Mouse (Mus musculus): ENCODE results near the gene Crabp2. TPM values are rescaled to one million over a fixed set of nuclear protein-coding genes. Genes with fewer than 3 reads are reported as not detected.
A peak's percentile ranks its signal among the peaks of the same experiment; 100 is the strongest.

Gene Crabp2
- total and polyA plus RNA-seq, 3 experiments = 0.23 to 1.2 TPM; not detected in 1

DNA sequence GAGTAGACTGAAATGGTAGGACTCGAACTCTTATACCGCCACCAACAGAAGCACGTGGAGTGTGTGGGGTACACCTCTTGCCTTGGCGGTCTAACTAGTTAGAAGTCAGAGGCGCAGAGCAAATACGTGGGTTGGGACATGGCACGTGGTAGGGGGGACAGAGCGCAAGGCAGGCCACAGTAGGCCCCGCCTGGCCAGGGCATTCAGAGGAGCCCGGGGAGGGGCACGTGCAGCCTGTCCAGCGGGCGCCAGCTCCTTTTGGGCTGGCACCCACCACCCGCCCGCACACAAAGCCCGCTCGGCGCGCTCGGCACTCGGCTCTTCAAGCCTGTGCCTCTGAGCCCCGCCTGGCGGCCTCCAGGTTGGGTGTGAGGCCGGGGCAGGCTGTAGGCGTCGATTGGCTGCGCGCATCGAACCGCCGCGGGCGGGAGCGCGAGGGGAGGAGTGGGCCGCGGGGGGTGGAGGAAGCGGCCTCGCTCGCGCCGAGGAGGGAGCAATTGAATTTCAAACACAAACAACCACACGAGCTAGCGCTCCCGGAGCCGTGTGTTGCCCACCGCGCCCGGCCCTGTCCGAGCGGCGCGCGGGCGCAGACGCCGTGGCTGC, 42.5 kb upstream of the Crabp2 start, which contains the start of gene Hdgf (continued):
- no peak for TF ChIP-seq CHD1 (IDR thresholded peaks at IDR 0.05; ENCODE audit: low read depth, low read length)
- TF ChIP-seq USF2 (IDR thresholded peaks at IDR 0.05; ENCODE audit: borderline replicate concordance in 1 of 2, insufficient read depth in 1 of 2, low read depth in 1 of 2, low read length in 2 of 2) = peak in 1 of 2 experiments; percentile 61; a peak in 1 of 4 replicates
- TF ChIP-seq CTCF (IDR thresholded peaks at IDR 0.05 in 2 of 3, conservative IDR thresholded peaks at IDR 0.05 in 1 of 3; ENCODE audit: control insufficient read depth in 1 of 3, insufficient read depth in 1 of 3, low read depth in 2 of 3, low read length in 3 of 3, poor library complexity in 1 of 3, severe bottlenecking in 1 of 3) = no peak
- peak; percentile 100 for TF ChIP-seq MYC (IDR thresholded peaks at IDR 0.05; ENCODE audit: low read depth, low read length)
- no peak for TF ChIP-seq ZC3H11A (IDR thresholded peaks at IDR 0.05; ENCODE audit: low read depth, low read length)
- peak in 1 of 2 experiments; percentile 79; a peak in 2 of 4 replicates for TF ChIP-seq POLR2A (IDR thresholded peaks at IDR 0.05; ENCODE audit: control insufficient read depth in 1 of 2, insufficient read depth in 1 of 2, low read depth in 1 of 2, low read length in 2 of 2, poor library complexity in 1 of 2)
- peak in 1 of 2 experiments; percentile 40; a peak in 2 of 4 replicates for TF ChIP-seq EP300 (IDR thresholded peaks at IDR 0.05; ENCODE audit: low read depth in 1 of 2, low read length in 2 of 2)
- TF ChIP-seq SMC3 (IDR thresholded peaks at IDR 0.05; ENCODE audit: low read depth, low read length) = no peak
- peak; percentile 64 for TF ChIP-seq POLR2AphosphoS2 (IDR thresholded peaks at IDR 0.05; ENCODE audit: low read length)
- TF ChIP-seq UBTF (IDR thresholded peaks at IDR 0.05; ENCODE audit: borderline replicate concordance, insufficient read depth, low read depth, low read length) = peak; percentile 70; the same call in 1 of the 2 replicates
- TF ChIP-seq ZMIZ1 (IDR thresholded peaks at IDR 0.05; ENCODE audit: low read depth, low read length) = peak; percentile 80; the same call in 1 of the 2 replicates
- peak; percentile 69 for TF ChIP-seq NELFE (IDR thresholded peaks at IDR 0.05; ENCODE audit: low read depth, low read length)
- TF ChIP-seq USF1 (IDR thresholded peaks at IDR 0.05; ENCODE audit: low read depth, low read length) = peak; percentile 94
- TF ChIP-seq HCFC1 (IDR thresholded peaks at IDR 0.05; ENCODE audit: low read depth, low read length) = peak; percentile 95
- no peak for TF ChIP-seq TAL1 (IDR thresholded peaks at IDR 0.05; ENCODE audit: low read length)
- TF ChIP-seq SIN3A (IDR thresholded peaks at IDR 0.05; ENCODE audit: low read length) = peak; percentile 99
- no peak for TF ChIP-seq JUND (IDR thresholded peaks at IDR 0.05; ENCODE audit: low read depth, low read length)

DNA sequence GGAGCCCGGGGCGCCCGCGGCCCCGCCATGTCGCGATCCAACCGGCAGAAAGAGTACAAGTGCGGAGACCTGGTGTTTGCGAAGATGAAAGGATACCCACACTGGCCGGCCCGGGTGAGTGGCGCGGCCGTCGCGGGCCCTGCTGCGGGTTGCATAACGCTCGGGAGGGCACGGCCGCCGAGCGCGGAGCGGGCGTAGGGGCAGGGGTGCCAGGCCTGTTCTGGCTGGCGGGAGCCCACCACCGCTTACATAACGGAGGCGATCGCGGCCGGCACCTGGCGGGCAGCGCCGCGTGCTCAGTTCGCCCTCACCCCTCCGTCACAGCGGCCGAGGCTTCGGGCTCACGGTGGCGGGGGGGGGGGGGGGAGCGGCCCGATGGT, 41.9 kb upstream of the Crabp2 start:
- no peaks in the 10 kb centered on the region for H3K9me3 ChIP-seq (replicated peaks; ENCODE audit: insufficient read depth, low read length)
- H3K4me1 ChIP-seq (ENCODE audit: control insufficient read depth in 1 of 2, insufficient read depth in 2 of 2, low read length in 2 of 2) = peaks cover 0 to 36% of the 10 kb centered on the region in 2 experiments; a peak in 3 of 4 replicates
- H3K79me2 ChIP-seq (ENCODE audit: control insufficient read depth, insufficient read depth, low read length, poor library complexity) = peaks cover 57% of the 10 kb centered on the region
- TF ChIP-seq E2F4 (IDR thresholded peaks at IDR 0.05; ENCODE audit: borderline replicate concordance, low read depth, low read length) (no peak), ZMIZ1 (IDR thresholded peaks at IDR 0.05; ENCODE audit: low read depth, low read length) (0 out of 2 replicates have a peak, but pooled peaks have one; percentile 5)
- peak overlapping the region; percentile 82 to 99 for H3K4me3 ChIP-seq (ENCODE audit: control insufficient read depth in 1 of 2, insufficient read depth in 1 of 2, low read depth in 2 of 2, low read length in 2 of 2)
- H3K36me3 ChIP-seq (ENCODE audit: control insufficient read depth in 1 of 2, insufficient read depth in 2 of 2, low read length in 2 of 2) = peaks cover 4 to 40% of the 10 kb centered on the region in 2 experiments; a peak in 3 of 4 replicates
- peak overlapping the region; percentile 85 for H3K27ac ChIP-seq (ENCODE audit: control insufficient read depth, low read depth, low read length)
- H3K9ac ChIP-seq (ENCODE audit: control insufficient read depth, low read depth, low read length, poor library complexity, severe bottlenecking) = peak overlapping the region; percentile 97
- peak; percentile 38 for DNase-seq (ENCODE audit: low read depth, low spot score)
- H3K27me3 ChIP-seq (ENCODE audit: control insufficient read depth in 1 of 2, insufficient read depth in 2 of 2, low read length in 2 of 2) = no peaks in the 10 kb centered on the region
